Mouse (Mus musculus): ENCODE results near the gene Tmem126a.

DNA sequence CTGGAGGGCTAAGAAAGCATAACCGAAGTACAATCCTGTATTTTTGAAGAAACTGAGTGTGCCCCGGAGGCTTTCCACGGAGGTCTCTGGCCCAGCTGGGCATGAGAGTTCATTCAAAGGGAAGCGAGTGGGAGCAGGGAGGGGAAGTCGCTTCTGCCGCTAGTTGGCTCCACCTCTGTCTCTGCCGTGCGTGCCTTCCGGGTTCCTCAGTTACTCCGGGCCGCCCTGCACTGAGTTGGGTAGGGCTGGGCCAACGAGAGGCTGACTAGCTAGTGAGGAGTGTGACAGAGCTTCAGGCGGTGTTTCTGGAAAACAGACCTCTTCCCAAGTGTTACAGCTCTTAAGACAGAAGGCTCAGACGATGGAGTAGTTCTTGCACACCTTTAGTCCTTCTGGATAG is 3.9 kb upstream of the Tmem126a start:
- no peak for TF ChIP-seq TCF12 (IDR thresholded peaks at IDR 0.05; ENCODE audit: insufficient read depth, poor library complexity, severe bottlenecking)
- TF ChIP-seq POLR2A (IDR thresholded peaks at IDR 0.05; ENCODE audit: insufficient read length, low read depth): no peak
- no peak for TF ChIP-seq E2F4 (IDR thresholded peaks at IDR 0.05; ENCODE audit: insufficient read depth)
- no peak for TF ChIP-seq MYOD1 (IDR thresholded peaks at IDR 0.05; ENCODE audit: control insufficient read depth in 1 of 3, insufficient read length in 2 of 3, low read depth in 2 of 3)
- no peak for TF ChIP-seq REST (IDR thresholded peaks at IDR 0.05; ENCODE audit: insufficient read depth, insufficient read length)
- no peak for TF ChIP-seq CEBPB (IDR thresholded peaks at IDR 0.05; ENCODE audit: insufficient read depth, poor library complexity, severe bottlenecking)

All from myocyte (in vitro differentiated cells).